Mouse (Mus musculus) thymus, adult 2 months (tissue): ENCODE data around the gene Ntrk3. TPM values are rescaled to one million over a fixed set of nuclear protein-coding genes. Genes with fewer than 3 reads are reported as not detected.

ENCODE experiments used
- DNase-seq: peaks from one replicate; pipeline ENCODE4 v3.0.0; 2021
- H3K27ac ChIP-seq: fragments of 200-500 bp; 2 replicates; pipeline ENCODE4 v1.5.1; 2012; ENCODE audit warnings: low read length, control low read depth; ENCODE audit not compliant: control insufficient read depth, insufficient read depth
- H3K27me3 ChIP-seq: fragments of 200-500 bp; 2 replicates; pipeline ENCODE4 v1.6.1; 2012; ENCODE audit warnings: mild to moderate bottlenecking, low read length, moderate library complexity, mixed read lengths; ENCODE audit not compliant: control insufficient read depth, insufficient read depth
- H3K36me3 ChIP-seq: fragments of 200-500 bp; 2 replicates; pipeline ENCODE4 v1.6.1; 2012; ENCODE audit warnings: mild to moderate bottlenecking, low read length, moderate library complexity; ENCODE audit not compliant: control insufficient read depth, insufficient read depth
- H3K4me1 ChIP-seq: fragments of 200-500 bp; replicated peaks from 2 replicates; pipeline ENCODE4 v1.6.1; 2012; ENCODE audit warnings: low read length; ENCODE audit not compliant: control insufficient read depth, insufficient read depth
- H3K4me3 ChIP-seq: fragments of 200-500 bp; 2 replicates; pipeline ENCODE4 v1.5.1; 2012; ENCODE audit warnings: mild to moderate bottlenecking, low read length, control low read depth, moderate library complexity; ENCODE audit not compliant: control insufficient read depth, insufficient read depth
- CTCF ChIP-seq: fragments of 200-500 bp; IDR thresholded peaks from 2 replicates; pipeline ENCODE4 v1.5.1; 2012; ENCODE audit warnings: mild to moderate bottlenecking, control low read depth, low read length, moderate library complexity, borderline replicate concordance; ENCODE audit not compliant: control insufficient read depth, poor library complexity, insufficient read depth; ENCODE audit errors: extremely low read depth
- POLR2A ChIP-seq: fragments of 200-500 bp; IDR thresholded peaks from 2 replicates; pipeline ENCODE4 v1.6.1; 2012; ENCODE audit warnings: mild to moderate bottlenecking, low read length, control low read depth, moderate library complexity; ENCODE audit not compliant: control insufficient read depth, poor library complexity, insufficient read depth; ENCODE audit errors: extremely low read depth
- WGBS: fragments of 180-500 bp; shearing (Covaris S2); methylation state at CpG from one replicate; pipeline ENCODE4 v1.1.7; 2018; 5-methylcytosine and 5-hydroxymethylcytosine counted together
- polyA plus RNA-seq: library from polyadenylated mRNA; depleted of rRNA; stranded (reverse); fragments of >200 nt; gene quantifications from 2 replicates; pipeline ENCODE4 v1.2.3, GENCODE M21; 2012

Gene Ntrk3
- polyA plus RNA-seq, 1 experiment: 54.7 TPM

GRCm38 (mm10) chr7:78328301-78328700 is 409.5 kb downstream of the Ntrk3 start:
- Histone ChIP-seq H3K4me3 (no peak overlapping the region), H3K27me3 (no peaks in the 10 kb centered on the region), H3K4me1 (no peaks in the 10 kb centered on the region), H3K36me3 (no peaks in the 10 kb centered on the region), H3K27ac (no peak overlapping the region)
- 81% methylated on average over 2 of the region's 2 CpGs for WGBS
- DNase-seq: no peak
- no peak for TF ChIP-seq POLR2A
- no peak for TF ChIP-seq CTCF

- 91% methylated on average over 3 of the region's 3 CpGs for WGBS
- no peaks in the 10 kb centered on the region for H3K4me1 ChIP-seq
- H3K27me3 ChIP-seq: no peaks in the 10 kb centered on the region
- no peaks in the 10 kb centered on the region for H3K36me3 ChIP-seq
- no peak overlapping the region for H3K27ac ChIP-seq
- no peak overlapping the region for H3K4me3 ChIP-seq
- DNase-seq: no peak
- TF ChIP-seq CTCF (no peak), POLR2A (no peak)
Observed at GRCm38 (mm10) chr7:78326185-78326584, 411.6 kb downstream of the Ntrk3 start.

- Histone ChIP-seq H3K36me3 (no peaks in the 10 kb centered on the region), H3K27me3 (no peaks in the 10 kb centered on the region), H3K27ac (no peak overlapping the region), H3K4me1 (no peaks in the 10 kb centered on the region), H3K4me3 (no peak overlapping the region)
- DNase-seq: no peak
- WGBS: 90% methylated on average over 4 of the region's 4 CpGs
- no peak for TF ChIP-seq POLR2A
- no peak for TF ChIP-seq CTCF
Observed at GRCm38 (mm10) chr7:78318640-78319039, 419.2 kb downstream of the Ntrk3 start.

- Histone ChIP-seq H3K4me1 (no peaks in the 10 kb centered on the region), H3K27me3 (no peaks in the 10 kb centered on the region), H3K4me3 (no peak overlapping the region), H3K36me3 (no peaks in the 10 kb centered on the region), H3K27ac (no peak overlapping the region)
- WGBS: 94% methylated on average over 1 of the region's 1 CpGs
- TF ChIP-seq POLR2A (no peak), CTCF (no peak)
- no peak for DNase-seq
Observed at GRCm38 (mm10) chr7:78305770-78306169, 432.0 kb downstream of the Ntrk3 start.

- H3K4me1 ChIP-seq: no peaks in the 10 kb centered on the region
- no peak for DNase-seq
- no peak overlapping the region for H3K27ac ChIP-seq
- no peak overlapping the region for H3K4me3 ChIP-seq
- no peaks in the 10 kb centered on the region for H3K36me3 ChIP-seq
- WGBS: 85% methylated on average over 1 of the region's 1 CpGs
- no peaks in the 10 kb centered on the region for H3K27me3 ChIP-seq
- no peak for TF ChIP-seq CTCF
- no peak for TF ChIP-seq POLR2A
Observed at GRCm38 (mm10) chr7:78305029-78305428, 432.8 kb downstream of the Ntrk3 start.

- WGBS: 90% methylated on average over 5 of the region's 5 CpGs
- no peak for DNase-seq
- no peak for TF ChIP-seq CTCF
- TF ChIP-seq POLR2A: no peak
- no peak overlapping the region for H3K27ac ChIP-seq
- H3K27me3 ChIP-seq: no peaks in the 10 kb centered on the region
- H3K36me3 ChIP-seq: no peaks in the 10 kb centered on the region
- no peaks in the 10 kb centered on the region for H3K4me1 ChIP-seq
- no peak overlapping the region for H3K4me3 ChIP-seq
Observed at GRCm38 (mm10) chr7:78297290-78297689, 440.5 kb downstream of the Ntrk3 start.

- TF ChIP-seq CTCF (no peak), POLR2A (no peak)
- Histone ChIP-seq H3K27ac (no peak overlapping the region), H3K4me3 (no peak overlapping the region), H3K27me3 (no peaks in the 10 kb centered on the region), H3K4me1 (no peaks in the 10 kb centered on the region), H3K36me3 (no peaks in the 10 kb centered on the region)
- no peak for DNase-seq
- 83% methylated on average over 3 of the region's 3 CpGs for WGBS
Observed at GRCm38 (mm10) chr7:78294322-78294721, 443.5 kb downstream of the Ntrk3 start.
